Mouse (Mus musculus) macrophage (primary cell): ENCODE measurements at regions not wholly inside any gene's neighbourhood (a gene's known extent, or its start where the extent isn't known, plus 50 kb on each side); places are given as distances from the start of the nearest gene placed in this dataset.

ENCODE experiments used
- H3K27ac ChIP-seq: fragments of 350-480 bp; formaldehyde crosslinking; 2 replicates; pipeline ENCODE4 v1.9.0; 2021
- H3K36me3 ChIP-seq: fragments of 350-480 bp; formaldehyde crosslinking; 2 replicates; pipeline ENCODE4 v1.9.0; 2021; ENCODE audit errors: inconsistent target
- H3K4me3 ChIP-seq: fragments of 350-480 bp; formaldehyde crosslinking; 2 replicates; pipeline ENCODE4 v1.9.0; 2021; ENCODE audit errors: inconsistent target
- H3K79me2 ChIP-seq: fragments of 350-480 bp; formaldehyde crosslinking; 2 replicates; pipeline ENCODE4 v1.9.0; 2021; ENCODE audit errors: inconsistent target
- WGBS: methylation state at CpG from one replicate; pipeline ENCODE4 v1.1.7; 2026; ENCODE audit warnings: inconsistent platforms; ENCODE audit not compliant: missing documents; 5-methylcytosine and 5-hydroxymethylcytosine counted together

- H3K36me3 ChIP-seq, result no peaks in the 10 kb centered on the region
- H3K4me3 ChIP-seq, result no peak overlapping the region
- H3K27ac ChIP-seq, result no peak overlapping the region
- WGBS, result 71% methylated on average over 5 of the region's 5 CpGs
- no peaks in the 10 kb centered on the region for H3K79me2 ChIP-seq
These were observed 176.5 kb downstream of the Tmx1 start for GRCm38 (mm10) chr12:70629371-70629770.

GRCm38 (mm10) chr12:70631281-70631680 lies 178.4 kb downstream of the Tmx1 start:
- WGBS, result 83% methylated on average over 6 of the region's 6 CpGs
- H3K4me3 ChIP-seq, result no peak overlapping the region
- H3K79me2 ChIP-seq, result no peaks in the 10 kb centered on the region
- H3K27ac ChIP-seq, result no peak overlapping the region
- no peaks in the 10 kb centered on the region for H3K36me3 ChIP-seq

- no peak overlapping the region for H3K4me3 ChIP-seq
- WGBS, result 70% methylated on average over 4 of the region's 4 CpGs
- H3K79me2 ChIP-seq, result no peaks in the 10 kb centered on the region
- H3K27ac ChIP-seq, result no peak overlapping the region
- H3K36me3 ChIP-seq, result no peaks in the 10 kb centered on the region
These were observed 180.3 kb downstream of the Tmx1 start for GRCm38 (mm10) chr12:70633194-70633593.

- Histone ChIP-seq H3K36me3 (no peaks in the 10 kb centered on the region), H3K4me3 (no peak overlapping the region), H3K79me2 (no peaks in the 10 kb centered on the region), H3K27ac (no peak overlapping the region)
- 69% methylated on average over 13 of the region's 13 CpGs for WGBS
These were observed 180.9 kb downstream of the Tmx1 start for GRCm38 (mm10) chr12:70633622-70634365.

GRCm38 (mm10) chr12:70635997-70636396 lies 183.1 kb downstream of the Tmx1 start:
- H3K27ac ChIP-seq, result no peak overlapping the region
- no peaks in the 10 kb centered on the region for H3K79me2 ChIP-seq
- H3K4me3 ChIP-seq, result no peak overlapping the region
- H3K36me3 ChIP-seq, result no peaks in the 10 kb centered on the region
- 93% methylated on average over 5 of the region's 7 CpGs for WGBS

- WGBS, result 92% methylated on average over 2 of the region's 2 CpGs
- H3K4me3 ChIP-seq, result no peak overlapping the region
- H3K36me3 ChIP-seq, result no peaks in the 10 kb centered on the region
- no peaks in the 10 kb centered on the region for H3K79me2 ChIP-seq
- no peak overlapping the region for H3K27ac ChIP-seq
These were observed 185.1 kb upstream of the Frmd6 start for GRCm38 (mm10) chr12:70640186-70640585.

- 100% methylated on average over 1 of the region's 2 CpGs for WGBS
- no peak overlapping the region for H3K27ac ChIP-seq
- no peaks in the 10 kb centered on the region for H3K36me3 ChIP-seq
- H3K4me3 ChIP-seq, result no peak overlapping the region
- no peaks in the 10 kb centered on the region for H3K79me2 ChIP-seq
These were observed 180.4 kb upstream of the Frmd6 start for GRCm38 (mm10) chr12:70644910-70645309.

- Histone ChIP-seq H3K27ac (no peak overlapping the region), H3K36me3 (no peaks in the 10 kb centered on the region), H3K4me3 (no peak overlapping the region), H3K79me2 (no peaks in the 10 kb centered on the region)
- 79% methylated on average over 3 of the region's 3 CpGs for WGBS
These were observed 179.9 kb upstream of the Frmd6 start for GRCm38 (mm10) chr12:70645407-70645806.

GRCm38 (mm10) chr12:70647516-70647915 lies 177.8 kb upstream of the Frmd6 start:
- WGBS, result 87% methylated on average over 5 of the region's 6 CpGs
- Histone ChIP-seq H3K27ac (no peak overlapping the region), H3K4me3 (no peak overlapping the region), H3K36me3 (no peaks in the 10 kb centered on the region), H3K79me2 (no peaks in the 10 kb centered on the region)

- Histone ChIP-seq H3K79me2 (no peaks in the 10 kb centered on the region), H3K36me3 (no peaks in the 10 kb centered on the region), H3K4me3 (no peak overlapping the region), H3K27ac (no peak overlapping the region)
- WGBS, result 85% methylated on average over 6 of the region's 6 CpGs
These were observed 177.0 kb upstream of the Frmd6 start for GRCm38 (mm10) chr12:70648179-70648811.

GRCm38 (mm10) chr12:70648812-70649188 lies 176.5 kb upstream of the Frmd6 start:
- H3K27ac ChIP-seq, result no peak overlapping the region
- no peaks in the 10 kb centered on the region for H3K79me2 ChIP-seq
- no peaks in the 10 kb centered on the region for H3K36me3 ChIP-seq
- H3K4me3 ChIP-seq, result no peak overlapping the region
- WGBS, result 82% methylated on average over 1 of the region's 1 CpGs

- WGBS, result 85% methylated on average over 2 of the region's 2 CpGs
These were observed 175.6 kb upstream of the Frmd6 start for GRCm38 (mm10) chr12:70649691-70650090.

GRCm38 (mm10) chr12:70650470-70650869 lies 174.8 kb upstream of the Frmd6 start:
- Histone ChIP-seq H3K36me3 (no peaks in the 10 kb centered on the region), H3K79me2 (no peaks in the 10 kb centered on the region), H3K4me3 (no peak overlapping the region), H3K27ac (no peak overlapping the region)
- WGBS, result 81% methylated on average over 4 of the region's 4 CpGs

More at GRCm38 (mm10) chr12:70649691-70650090, 175.6 kb upstream of the Frmd6 start:
- Histone ChIP-seq H3K36me3 (no peaks in the 10 kb centered on the region), H3K27ac (no peak overlapping the region), H3K4me3 (no peak overlapping the region), H3K79me2 (no peaks in the 10 kb centered on the region)

- no peak overlapping the region for H3K4me3 ChIP-seq
- no peaks in the 10 kb centered on the region for H3K79me2 ChIP-seq
- 87% methylated on average over 3 of the region's 3 CpGs for WGBS
- no peaks in the 10 kb centered on the region for H3K36me3 ChIP-seq
- H3K27ac ChIP-seq, result no peak overlapping the region
These were observed 172.6 kb upstream of the Frmd6 start for GRCm38 (mm10) chr12:70652751-70653150.

GRCm38 (mm10) chr12:70653971-70654370 lies 171.3 kb upstream of the Frmd6 start:
- WGBS, result 96% methylated on average over 8 of the region's 8 CpGs

More at GRCm38 (mm10) chr12:70653971-70654370, 171.3 kb upstream of the Frmd6 start:
- Histone ChIP-seq H3K79me2 (no peaks in the 10 kb centered on the region), H3K4me3 (no peak overlapping the region), H3K36me3 (no peaks in the 10 kb centered on the region), H3K27ac (no peak overlapping the region)
